9 mouse cellular contexts compared by ENCODE assay signal in the genomic region with DNA sequence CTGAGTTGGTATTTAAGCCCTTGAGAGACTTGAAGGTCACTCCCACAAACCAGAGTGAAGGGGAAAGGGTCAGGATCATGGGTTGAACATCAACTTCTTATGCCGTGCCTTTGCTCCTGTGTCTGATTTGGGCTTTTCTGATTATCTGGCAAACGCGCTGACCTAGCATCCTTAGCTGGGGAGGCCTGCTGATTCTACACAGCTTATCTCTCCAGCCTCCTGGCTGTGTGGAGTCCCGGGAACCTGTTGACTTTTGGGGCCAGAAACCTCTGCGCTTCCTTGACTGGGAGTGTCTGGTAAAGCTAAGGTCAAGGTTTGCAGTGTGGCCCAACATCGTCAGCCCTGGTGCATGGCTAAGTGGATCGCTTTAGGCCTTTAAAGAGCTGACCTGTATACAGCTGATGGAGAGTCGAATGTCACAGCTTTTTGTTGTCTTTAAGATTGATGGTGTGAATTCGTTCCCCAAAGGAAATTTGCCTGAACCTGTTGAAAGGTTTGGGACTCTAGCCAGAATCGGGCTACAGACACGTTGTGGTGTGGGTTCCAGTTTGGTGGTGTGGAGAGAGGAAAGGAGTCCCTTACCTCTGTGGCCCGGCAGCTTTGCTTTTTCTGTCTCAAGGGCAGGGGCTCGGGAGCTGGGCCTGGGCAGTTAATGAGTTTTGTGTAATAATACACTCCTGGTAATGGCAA. TPM values are rescaled to one million over a fixed set of nuclear protein-coding genes. Genes with fewer than 3 reads are reported as not detected.
DNase-seq lines count a peak whose midpoint lies in the region; ATAC-seq lines count a peak whose summit lies in the region.
"Had no signal": no experiment of that assay in that cellular context is flagged by ENCODE, and none has a peak within 500 bp of the region (broad histone marks: within the 10 kb centered on the region; RNA-seq: fewer than 3 reads in every experiment).

No protein-coding gene starts in this region.

- peaks cover 37% of the 10 kb centered on the region for H3K4me1 ChIP-seq in heart, embryonic 16.5 days (ENCODE audit: control insufficient read depth, insufficient read depth, low read length)
- peaks cover 25% of the 10 kb centered on the region for H3K4me1 ChIP-seq in intestine, embryonic 16.5 days (ENCODE audit: control insufficient read depth, insufficient read depth, low read length)
- H3K4me1 ChIP-seq in midbrain, embryonic 14.5 days (ENCODE audit: control insufficient read depth, insufficient read depth, low read length): peaks cover 32% of the 10 kb centered on the region

- H3K27ac ChIP-seq in heart, embryonic 16.5 days (ENCODE audit: low read length): peak overlapping the region; percentile 30; the same call in 1 of the 2 replicates
- H3K27ac ChIP-seq in intestine, embryonic 16.5 days (ENCODE audit: low read length): peak overlapping the region; percentile 79
- no peak overlapping the region for H3K27ac ChIP-seq in midbrain, embryonic 14.5 days (replicated peaks; ENCODE audit: low read depth, low read length)

- no peaks in the 10 kb centered on the region for H3K9me3 ChIP-seq in heart, embryonic 16.5 days (replicated peaks; ENCODE audit: control insufficient read depth, low read length)
- H3K9me3 ChIP-seq in intestine, embryonic 16.5 days (ENCODE audit: control insufficient read depth, low read length): no peaks in the 10 kb centered on the region
- no peaks in the 10 kb centered on the region for H3K9me3 ChIP-seq in midbrain, embryonic 14.5 days (ENCODE audit: control insufficient read depth, low read length)

- no peak for DNase-seq in heart, postnatal 10 days
- peak; percentile 66 for DNase-seq in cerebellum, adult 9-11 months
- DNase-seq in midbrain, embryonic 14.5 days: no peak
- no peak for DNase-seq in urinary bladder, postnatal 14 days (ENCODE audit: low spot score)

- no peak overlapping the region for H3K4me3 ChIP-seq in heart, embryonic 16.5 days (ENCODE audit: low read length)
- H3K4me3 ChIP-seq in intestine, embryonic 16.5 days (ENCODE audit: low read length): no peak overlapping the region
- H3K4me3 ChIP-seq in midbrain, embryonic 14.5 days (replicated peaks; ENCODE audit: low read depth, low read length): no peak overlapping the region

- 0 out of 2 replicates have a peak overlapping the region, but pooled peaks have one; percentile 20 for H3K4me2 ChIP-seq in heart, embryonic 16.5 days (ENCODE audit: low read depth, low read length)
- H3K4me2 ChIP-seq in intestine, embryonic 16.5 days (ENCODE audit: low read depth, low read length): peak overlapping the region; percentile 7
- H3K4me2 ChIP-seq in midbrain, embryonic 14.5 days (ENCODE audit: low read length): peak overlapping the region; percentile 100

- no peak for ATAC-seq in heart, embryonic 16.5 days (replicated peaks; ENCODE audit: extremely low read depth, insufficient read depth, low FRiP score)
- peak; percentile 6; the same call in 1 of the 2 replicates for ATAC-seq in intestine, embryonic 16.5 days
- ATAC-seq in midbrain, embryonic 14.5 days (ENCODE audit: low FRiP score, low TSS enrichment): no peak
- ATAC-seq in megakaryocyte progenitor cell, adult 5-6 weeks (replicated peaks; ENCODE audit: poor library complexity): no peak
- ATAC-seq in frontal cortex, adult (ENCODE audit: low TSS enrichment): no peak

- intact Hi-C loops in heart, postnatal 10 days (cut with DNase I): no loop called here

- 35% methylated on average over 13 of the region's 13 CpGs for WGBS in heart, embryonic 16.5 days
- 43% methylated on average over 13 of the region's 13 CpGs for WGBS in intestine, embryonic 16.5 days
- WGBS in midbrain, embryonic 14.5 days: 68% methylated on average over 13 of the region's 13 CpGs

- no peaks in the 10 kb centered on the region for H3K27me3 ChIP-seq in heart, embryonic 16.5 days (ENCODE audit: control insufficient read depth, insufficient read depth, low read length)
- no peaks in the 10 kb centered on the region for H3K27me3 ChIP-seq in intestine, embryonic 16.5 days (replicated peaks; ENCODE audit: control insufficient read depth, insufficient read depth, low read length)
- no peaks in the 10 kb centered on the region for H3K27me3 ChIP-seq in midbrain, embryonic 14.5 days (ENCODE audit: control insufficient read depth, insufficient read depth, low read length)

- H3K36me3 ChIP-seq in heart, embryonic 16.5 days (ENCODE audit: control insufficient read depth, insufficient read depth): no peaks in the 10 kb centered on the region
- H3K36me3 ChIP-seq in intestine, embryonic 16.5 days (ENCODE audit: control insufficient read depth, insufficient read depth, low read length): no peaks in the 10 kb centered on the region
- no peaks in the 10 kb centered on the region for H3K36me3 ChIP-seq in midbrain, embryonic 14.5 days (ENCODE audit: control insufficient read depth, insufficient read depth, low read length)

- H3K9ac ChIP-seq in heart, embryonic 16.5 days (ENCODE audit: low read length): 0 out of 2 replicates have a peak overlapping the region, but pooled peaks have one; percentile 16
- H3K9ac ChIP-seq in intestine, embryonic 16.5 days (ENCODE audit: low read depth, low read length): peak overlapping the region; percentile 42
- peak overlapping the region; percentile 16; the same call in 1 of the 2 replicates for H3K9ac ChIP-seq in midbrain, embryonic 14.5 days (replicated peaks; ENCODE audit: low read length)

RNA-seq across cellular contexts. Expression of gene Slc43a2, which starts 3.8 kb away (rescaled TPM):
- polyA plus RNA-seq in heart, embryonic 16.5 days (2015; fragmentation: Nextera tagmentation; extraction: Ambion mirVana): 3.0 and 4.3 TPM in 2 replicates
- total RNA-seq in heart, postnatal 10 days (2021): 10 to 100 TPM; 14.2 to 17.3 TPM
- 22.0 and 27.7 TPM in 2 replicates for polyA plus RNA-seq in intestine, embryonic 16.5 days (2015; fragmentation: Nextera tagmentation; extraction: Ambion mirVana)
- 15.7 and 18.3 TPM in 2 replicates for polyA plus RNA-seq in midbrain, embryonic 14.5 days (2014; fragmentation: Nextera tagmentation; extraction: Ambion mirVana)
- 8.6 and 12.2 TPM in 2 replicates for total RNA-seq in megakaryocyte progenitor cell, adult 5-6 weeks (2015)
- 8.9 and 9.9 TPM in 2 replicates for total RNA-seq in megakaryocyte progenitor cell, adult 5-6 weeks (2017)

RNA-seq across cellular contexts. Expression of gene Scarf1, which starts 21.9 kb away (rescaled TPM):
- 11.0 and 14.0 TPM in 2 replicates for polyA plus RNA-seq in heart, embryonic 16.5 days (2015; fragmentation: Nextera tagmentation; extraction: Ambion mirVana)
- 10 to 100 TPM; 15.9 to 17.8 TPM for total RNA-seq in heart, postnatal 10 days (2021)
- polyA plus RNA-seq in intestine, embryonic 16.5 days (2015; fragmentation: Nextera tagmentation; extraction: Ambion mirVana): 5.6 and 6.0 TPM in 2 replicates
- 2.0 and 3.6 TPM in 2 replicates for polyA plus RNA-seq in midbrain, embryonic 14.5 days (2014; fragmentation: Nextera tagmentation; extraction: Ambion mirVana)
- 1.7 and 3.0 TPM in 2 replicates for total RNA-seq in megakaryocyte progenitor cell, adult 5-6 weeks (2015)
- total RNA-seq in megakaryocyte progenitor cell, adult 5-6 weeks (2017): 2.4 and 3.7 TPM in 2 replicates

RNA-seq across cellular contexts. Expression of gene Rilp, which starts 25.4 kb away (rescaled TPM):
- 11.0 and 13.3 TPM in 2 replicates for polyA plus RNA-seq in heart, embryonic 16.5 days (2015; fragmentation: Nextera tagmentation; extraction: Ambion mirVana)
- total RNA-seq in heart, postnatal 10 days (2021): 10 to 100 TPM; 32.2 to 34.5 TPM
- 2.4 and 2.7 TPM in 2 replicates for polyA plus RNA-seq in intestine, embryonic 16.5 days (2015; fragmentation: Nextera tagmentation; extraction: Ambion mirVana)
- polyA plus RNA-seq in midbrain, embryonic 14.5 days (2014; fragmentation: Nextera tagmentation; extraction: Ambion mirVana): 1.0 and 1.6 TPM in 2 replicates
- 0.64 TPM in 1 of 2 replicates, not detected in the other for total RNA-seq in megakaryocyte progenitor cell, adult 5-6 weeks (2015)
- 0.24 TPM in 1 of 2 replicates, not detected in the other for total RNA-seq in megakaryocyte progenitor cell, adult 5-6 weeks (2017)
- total RNA-seq: hematopoietic stem cell, adult 5-6 weeks had no signal

RNA-seq across cellular contexts. Expression of gene Prpf8, which starts 48.6 kb away (rescaled TPM):
- 31.4 and 34.1 TPM in 2 replicates for polyA plus RNA-seq in heart, embryonic 16.5 days (2015; fragmentation: Nextera tagmentation; extraction: Ambion mirVana)
- total RNA-seq in heart, postnatal 10 days (2021): 100 to 1,000 TPM; 103 to 109 TPM
- polyA plus RNA-seq in intestine, embryonic 16.5 days (2015; fragmentation: Nextera tagmentation; extraction: Ambion mirVana): 34.8 and 36.3 TPM in 2 replicates
- polyA plus RNA-seq in midbrain, embryonic 14.5 days (2014; fragmentation: Nextera tagmentation; extraction: Ambion mirVana): 59.9 and 89.5 TPM in 2 replicates
- total RNA-seq in megakaryocyte progenitor cell, adult 5-6 weeks (2015): 147 and 148 TPM in 2 replicates
- 93.5 and 107 TPM in 2 replicates for total RNA-seq in megakaryocyte progenitor cell, adult 5-6 weeks (2017)

RNA-seq across cellular contexts. Expression of gene Pitpna, which starts 52.6 kb away (rescaled TPM):
- polyA plus RNA-seq in heart, embryonic 16.5 days (2015; fragmentation: Nextera tagmentation; extraction: Ambion mirVana): 68.0 and 78.0 TPM in 2 replicates
- 100 to 1,000 TPM; 146 to 150 TPM for total RNA-seq in heart, postnatal 10 days (2021)
- 84.2 and 98.1 TPM in 2 replicates for polyA plus RNA-seq in intestine, embryonic 16.5 days (2015; fragmentation: Nextera tagmentation; extraction: Ambion mirVana)
- 115 and 120 TPM in 2 replicates for polyA plus RNA-seq in midbrain, embryonic 14.5 days (2014; fragmentation: Nextera tagmentation; extraction: Ambion mirVana)
- 166 and 176 TPM in 2 replicates for total RNA-seq in megakaryocyte progenitor cell, adult 5-6 weeks (2015)
- total RNA-seq in megakaryocyte progenitor cell, adult 5-6 weeks (2017): 70.3 and 82.4 TPM in 2 replicates

Comparison
In these comparisons a context has a peak if more than half of its experiments do, and no peak if none do; other contexts are left out.
1. H3K4me2 ChIP-seq: peak in every context shown above with its lines; median percentile 100 in midbrain, embryonic 14.5 days; 20 in heart, embryonic 16.5 days; 7 in intestine, embryonic 16.5 days.